Mouse (Mus musculus): ENCODE results near the gene Zfp683.

DNA sequence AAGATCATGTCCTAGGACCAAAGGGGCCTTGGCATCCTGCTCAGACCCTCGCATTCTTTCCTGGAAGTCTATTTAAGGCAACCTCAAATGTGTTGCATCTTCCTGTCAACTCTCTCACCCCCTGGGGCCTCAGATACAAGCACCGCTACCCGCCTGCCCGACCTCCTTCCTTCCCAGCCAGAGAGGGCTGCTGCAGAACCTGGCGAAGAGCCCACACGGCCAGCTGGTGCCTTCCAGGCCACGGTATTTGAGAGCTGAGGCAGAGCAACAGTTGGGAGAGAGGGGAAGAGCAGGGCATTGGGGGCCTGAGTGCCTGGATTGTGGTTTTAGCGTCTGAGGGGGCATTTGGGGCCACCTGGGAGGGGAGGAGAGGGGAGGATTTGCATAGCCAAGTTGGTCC lies 1.1 kb upstream of the Zfp683 start:
- TF ChIP-seq CTCF (IDR thresholded peaks at IDR 0.05; ENCODE audit: low read depth, low read length): no peak
- TF ChIP-seq POLR2A (IDR thresholded peaks at IDR 0.05; ENCODE audit: insufficient read depth, low read length): no peak
